Mouse (Mus musculus): ENCODE data around the gene Pacsin3. TPM values are rescaled to one million over a fixed set of nuclear protein-coding genes. Genes with fewer than 3 reads are reported as not detected.
A peak's percentile ranks its signal among the peaks of the same experiment; 100 is the strongest.

Gene Pacsin3
- polyA plus RNA-seq, 1 experiment: 14.9 TPM

GRCm38 (mm10) chr2:91248366-91248765, 7.4 kb upstream of the Pacsin3 start:
- peaks cover 5% of the 10 kb centered on the region for H3K4me1 ChIP-seq (replicated peaks; ENCODE audit: control insufficient read depth, insufficient read depth, low read length)
- no peak for DNase-seq
- 95% methylated on average over 4 of the region's 4 CpGs for WGBS
- no peak overlapping the region for H3K27ac ChIP-seq (ENCODE audit: control insufficient read depth, insufficient read depth, low read length)
- H3K36me3 ChIP-seq (ENCODE audit: control insufficient read depth, insufficient read depth, low read length): no peaks in the 10 kb centered on the region
- TF ChIP-seq CTCF (IDR thresholded peaks at IDR 0.05; ENCODE audit: borderline replicate concordance, control insufficient read depth, extremely low read depth, insufficient read depth, low read length, poor library complexity) (no peak), POLR2A (IDR thresholded peaks at IDR 0.05; ENCODE audit: control insufficient read depth, extremely low read depth, insufficient read depth, low read length, poor library complexity) (no peak)
- no peak overlapping the region for H3K4me3 ChIP-seq (ENCODE audit: control insufficient read depth, insufficient read depth, low read length)
- H3K27me3 ChIP-seq (ENCODE audit: control insufficient read depth, insufficient read depth, low read length): no peaks in the 10 kb centered on the region; the same call in 1 of the 2 replicates

GRCm38 (mm10) chr2:91252001-91252400, 3.8 kb upstream of the Pacsin3 start:
- H3K4me1 ChIP-seq (replicated peaks; ENCODE audit: control insufficient read depth, insufficient read depth, low read length): peaks cover 16% of the 10 kb centered on the region
- H3K27ac ChIP-seq (ENCODE audit: control insufficient read depth, insufficient read depth, low read length): no peak overlapping the region
- WGBS: 87% methylated on average over 4 of the region's 4 CpGs
- H3K4me3 ChIP-seq (ENCODE audit: control insufficient read depth, insufficient read depth, low read length): no peak overlapping the region
- TF ChIP-seq CTCF (IDR thresholded peaks at IDR 0.05; ENCODE audit: borderline replicate concordance, control insufficient read depth, extremely low read depth, insufficient read depth, low read length, poor library complexity) (no peak), POLR2A (IDR thresholded peaks at IDR 0.05; ENCODE audit: control insufficient read depth, extremely low read depth, insufficient read depth, low read length, poor library complexity) (no peak)
- H3K27me3 ChIP-seq (ENCODE audit: control insufficient read depth, insufficient read depth, low read length): peaks cover 21% of the 10 kb centered on the region
- DNase-seq: no peak
- H3K36me3 ChIP-seq (ENCODE audit: control insufficient read depth, insufficient read depth, low read length): no peaks in the 10 kb centered on the region

- Histone ChIP-seq H3K4me3 (ENCODE audit: control insufficient read depth, insufficient read depth, low read length) (no peak overlapping the region), H3K27me3 (ENCODE audit: control insufficient read depth, insufficient read depth, low read length) (peaks cover 26% of the 10 kb centered on the region), H3K36me3 (ENCODE audit: control insufficient read depth, insufficient read depth, low read length) (no peaks in the 10 kb centered on the region), H3K27ac (ENCODE audit: control insufficient read depth, insufficient read depth, low read length) (no peak overlapping the region), H3K4me1 (replicated peaks; ENCODE audit: control insufficient read depth, insufficient read depth, low read length) (peaks cover 21% of the 10 kb centered on the region)
- 70% methylated on average over 4 of the region's 4 CpGs for WGBS
- no peak for TF ChIP-seq POLR2A (IDR thresholded peaks at IDR 0.05; ENCODE audit: control insufficient read depth, extremely low read depth, insufficient read depth, low read length, poor library complexity)
- TF ChIP-seq CTCF (IDR thresholded peaks at IDR 0.05; ENCODE audit: borderline replicate concordance, control insufficient read depth, extremely low read depth, insufficient read depth, low read length, poor library complexity): no peak
- no peak for DNase-seq
These were observed 3.2 kb upstream of the Pacsin3 start for GRCm38 (mm10) chr2:91252512-91252911.

GRCm38 (mm10) chr2:91254725-91255380, 901 bp upstream of the Pacsin3 start:
- peaks cover 30% of the 10 kb centered on the region for H3K27me3 ChIP-seq (ENCODE audit: control insufficient read depth, insufficient read depth, low read length)
- H3K4me3 ChIP-seq (ENCODE audit: control insufficient read depth, insufficient read depth, low read length): no peak overlapping the region
- H3K36me3 ChIP-seq (ENCODE audit: control insufficient read depth, insufficient read depth, low read length): no peaks in the 10 kb centered on the region
- DNase-seq: no peak
- no peak for TF ChIP-seq CTCF (IDR thresholded peaks at IDR 0.05; ENCODE audit: borderline replicate concordance, control insufficient read depth, extremely low read depth, insufficient read depth, low read length, poor library complexity)
- no peak for TF ChIP-seq POLR2A (IDR thresholded peaks at IDR 0.05; ENCODE audit: control insufficient read depth, extremely low read depth, insufficient read depth, low read length, poor library complexity)
- H3K27ac ChIP-seq (ENCODE audit: control insufficient read depth, insufficient read depth, low read length): no peak overlapping the region
- 76% methylated on average over 8 of the region's 8 CpGs for WGBS
- H3K4me1 ChIP-seq (replicated peaks; ENCODE audit: control insufficient read depth, insufficient read depth, low read length): peaks cover 20% of the 10 kb centered on the region

GRCm38 (mm10) chr2:91256256-91257125, 737 bp downstream of the Pacsin3 start:
- peak; percentile 40 for DNase-seq
- Histone ChIP-seq H3K27me3 (ENCODE audit: control insufficient read depth, insufficient read depth, low read length) (peaks cover 30% of the 10 kb centered on the region), H3K4me3 (ENCODE audit: control insufficient read depth, insufficient read depth, low read length) (peak overlapping the region; percentile 51), H3K4me1 (replicated peaks; ENCODE audit: control insufficient read depth, insufficient read depth, low read length) (peaks cover 19% of the 10 kb centered on the region), H3K27ac (ENCODE audit: control insufficient read depth, insufficient read depth, low read length) (no peak overlapping the region), H3K36me3 (ENCODE audit: control insufficient read depth, insufficient read depth, low read length) (no peaks in the 10 kb centered on the region)
- WGBS: 3% methylated on average over 52 of the region's 52 CpGs
- TF ChIP-seq CTCF (IDR thresholded peaks at IDR 0.05; ENCODE audit: borderline replicate concordance, control insufficient read depth, extremely low read depth, insufficient read depth, low read length, poor library complexity) (no peak), POLR2A (IDR thresholded peaks at IDR 0.05; ENCODE audit: control insufficient read depth, extremely low read depth, insufficient read depth, low read length, poor library complexity) (no peak)

- DNase-seq: no peak
- peaks cover 19% of the 10 kb centered on the region for H3K4me1 ChIP-seq (replicated peaks; ENCODE audit: control insufficient read depth, insufficient read depth, low read length)
- 12% methylated on average over 22 of the region's 22 CpGs for WGBS
- no peak overlapping the region for H3K27ac ChIP-seq (ENCODE audit: control insufficient read depth, insufficient read depth, low read length)
- H3K36me3 ChIP-seq (ENCODE audit: control insufficient read depth, insufficient read depth, low read length): no peaks in the 10 kb centered on the region
- peaks cover 30% of the 10 kb centered on the region for H3K27me3 ChIP-seq (ENCODE audit: control insufficient read depth, insufficient read depth, low read length)
- H3K4me3 ChIP-seq (ENCODE audit: control insufficient read depth, insufficient read depth, low read length): peak overlapping the region; percentile 51
- TF ChIP-seq POLR2A (IDR thresholded peaks at IDR 0.05; ENCODE audit: control insufficient read depth, extremely low read depth, insufficient read depth, low read length, poor library complexity) (no peak), CTCF (IDR thresholded peaks at IDR 0.05; ENCODE audit: borderline replicate concordance, control insufficient read depth, extremely low read depth, insufficient read depth, low read length, poor library complexity) (no peak)
These were observed 1.6 kb downstream of the Pacsin3 start for GRCm38 (mm10) chr2:91257126-91257980.
